Comparison of ENCODE assay signal across 10 mouse cellular contexts in the genomic region with DNA sequence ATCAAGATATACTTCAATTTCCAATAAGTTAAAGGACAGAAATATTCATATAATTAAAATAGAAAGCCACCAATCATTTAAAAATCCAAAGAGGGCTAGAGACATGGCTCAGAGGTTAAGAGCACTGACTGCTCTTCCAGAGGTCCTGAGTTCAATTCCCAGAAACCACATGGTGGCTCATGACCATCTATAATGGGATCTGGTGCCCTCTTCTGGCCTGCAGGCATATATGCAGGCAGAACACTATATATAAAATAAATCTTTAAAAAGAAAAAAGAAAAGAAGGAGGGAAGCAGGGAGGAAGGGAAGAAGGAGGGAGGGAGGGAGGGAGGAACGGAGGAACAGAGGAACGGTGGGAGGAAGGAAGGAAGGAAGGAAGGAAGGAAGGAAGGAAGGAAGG. TPM values are rescaled to one million over a fixed set of nuclear protein-coding genes. Genes with fewer than 3 reads are reported as not detected.
DNase-seq lines count a peak whose midpoint lies in the region; ATAC-seq and TF ChIP-seq lines count a peak whose summit lies in the region.
"Not testable (repeated sequence)": the region's sequence is repeated elsewhere in the genome, so short reads cannot be mapped to it uniquely, and the experiment has no call there.
"Had no signal": no experiment of that assay in that cellular context is flagged by ENCODE, and none has a peak within 500 bp of the region (broad histone marks: within the 10 kb centered on the region; RNA-seq: fewer than 3 reads in every experiment).

No protein-coding gene starts in this region.

- TF ChIP-seq EP300 in heart, postnatal 0 days (IDR thresholded peaks at IDR 0.05; ENCODE audit: low read depth): not testable (repeated sequence)

- 40% methylated on average over 2 of the region's 2 CpGs for WGBS in heart, postnatal 0 days
- 34% methylated on average over 2 of the region's 2 CpGs for WGBS in kidney, postnatal 0 days
- 70% methylated on average over 2 of the region's 2 CpGs for WGBS in limb, embryonic 11.5 days
- whole genome bisulfite sequencing in lung, embryonic 14.5 days: 51% methylated on average over 2 of the region's 2 CpGs

- ATAC-seq in heart, postnatal 0 days (ENCODE audit: insufficient read depth, low read depth); kidney, postnatal 0 days (replicated peaks; ENCODE audit: low FRiP score, low read depth); limb, embryonic 11.5 days (ENCODE audit: insufficient number of reproducible peaks, low FRiP score, low TSS enrichment, low read depth); lung, embryonic 14.5 days (ENCODE audit: insufficient read depth): not testable (repeated sequence)

- not testable (repeated sequence) for H3K9me3 ChIP-seq in heart, postnatal 0 days (replicated peaks; ENCODE audit: control insufficient read depth, low read length); kidney, postnatal 0 days (replicated peaks; ENCODE audit: low read length); limb, embryonic 11.5 days (ENCODE audit: control insufficient read depth, low read length); lung, embryonic 14.5 days (ENCODE audit: low read depth, low read length)

- H3K36me3 ChIP-seq in heart, postnatal 0 days (replicated peaks; ENCODE audit: control insufficient read depth, insufficient read depth, low read length); kidney, postnatal 0 days (ENCODE audit: insufficient read depth, low read length); limb, embryonic 11.5 days (ENCODE audit: control insufficient read depth, insufficient read depth, low read length); lung, embryonic 14.5 days (ENCODE audit: insufficient read depth): not testable (repeated sequence)

- TF ChIP-seq CTCF in bone marrow macrophage, adult 2 months (IDR thresholded peaks at IDR 0.05; ENCODE audit: low read depth, low read length): peak; percentile 31; the same call in 1 of the 2 replicates
- peak; percentile 33 for TF ChIP-seq CTCF in heart, postnatal 0 days (IDR thresholded peaks at IDR 0.05; ENCODE audit: low read depth)
- TF ChIP-seq CTCF in kidney, postnatal 0 days (IDR thresholded peaks at IDR 0.05; ENCODE audit: low read depth): peak; percentile 53
- peak; percentile 49 for TF ChIP-seq CTCF in lung, embryonic 14.5 days (IDR thresholded peaks at IDR 0.05; ENCODE audit: low read depth)

- DNase-seq in B cell, adult 2 months: peak; percentile 13 to 16
- peak; percentile 22 for DNase-seq in NIH3T3 (ENCODE audit: low read depth)
- not testable (repeated sequence) for DNase-seq in heart, postnatal 0 days (ENCODE audit: low spot score); kidney, postnatal 0 days (ENCODE audit: low spot score); lung, embryonic 14.5 days
- DNase-seq in limb, embryonic 11.5 days (ENCODE audit: low spot score): peak; percentile 20
- DNase-seq in naive thymus-derived CD4-positive, alpha-beta T cell, adult 2 months (ENCODE audit: low read depth): peak; percentile 14

- TF ChIP-seq POLR2A in bone marrow macrophage, adult 2 months (IDR thresholded peaks at IDR 0.05; ENCODE audit: borderline replicate concordance, low read depth, low read length): not testable (repeated sequence)

- not testable (repeated sequence) for H3K9ac ChIP-seq in heart, postnatal 0 days (replicated peaks; ENCODE audit: low read depth, low read length); kidney, postnatal 0 days (ENCODE audit: low read depth, low read length); limb, embryonic 11.5 days (ENCODE audit: low read length); lung, embryonic 14.5 days

- not testable (repeated sequence) for H3K27ac ChIP-seq in bone marrow macrophage, adult 2 months (ENCODE audit: insufficient read depth, low read depth, low read length); heart, postnatal 0 days (ENCODE audit: low read depth); kidney, postnatal 0 days; limb, embryonic 11.5 days (replicated peaks; ENCODE audit: low read depth, low read length); lung, embryonic 14.5 days (ENCODE audit: low read depth)

- H3K4me1 ChIP-seq in bone marrow macrophage, adult 2 months (ENCODE audit: control insufficient read depth, insufficient read depth, low read length); heart, postnatal 0 days (ENCODE audit: control insufficient read depth, insufficient read depth); kidney, postnatal 0 days (replicated peaks; ENCODE audit: insufficient read depth, low read length); limb, embryonic 11.5 days (ENCODE audit: control insufficient read depth, insufficient read depth, low read length); lung, embryonic 14.5 days (ENCODE audit: insufficient read depth): not testable (repeated sequence)

- not testable (repeated sequence) for H3K4me3 ChIP-seq in bone marrow macrophage, adult 2 months (ENCODE audit: insufficient read depth, low read length); heart, postnatal 0 days (ENCODE audit: low read depth, low read length); kidney, postnatal 0 days (replicated peaks; ENCODE audit: low read depth, low read length); limb, embryonic 11.5 days (ENCODE audit: low read depth, low read length); lung, embryonic 14.5 days (ENCODE audit: low read depth, low read length)

- H3K4me2 ChIP-seq in heart, postnatal 0 days (ENCODE audit: low read depth, low read length); kidney, postnatal 0 days (ENCODE audit: low read length); limb, embryonic 11.5 days (ENCODE audit: low read depth, severe bottlenecking); lung, embryonic 14.5 days: not testable (repeated sequence)

- not testable (repeated sequence) for H3K27me3 ChIP-seq in heart, postnatal 0 days (ENCODE audit: control insufficient read depth, insufficient read depth, low read length); kidney, postnatal 0 days (ENCODE audit: insufficient read depth, low read length); limb, embryonic 11.5 days (ENCODE audit: control insufficient read depth, insufficient read depth, low read length); lung, embryonic 14.5 days (ENCODE audit: insufficient read depth, low read length)

RNA-seq across cellular contexts. Expression of gene Atp8b4, which starts 42.7 kb away (rescaled TPM):
- polyA plus RNA-seq in bone marrow macrophage, adult 2 months (2012; ENCODE audit: insufficient read depth, insufficient read length, missing spikeins): 30.5 and 31.7 TPM in 2 replicates
- 0.04 TPM in 1 of 2 replicates, not detected in the other for total RNA-seq in heart, postnatal 0 days (2014; rRNA removed; ENCODE audit: low replicate concordance)
- 0.14 and 0.27 TPM in 2 replicates for polyA plus RNA-seq in heart, postnatal 0 days (2015; fragmentation: Nextera tagmentation; extraction: Ambion mirVana)
- 0.12 and 0.18 TPM in 2 replicates for polyA plus RNA-seq in kidney, postnatal 0 days (2015; fragmentation: Nextera tagmentation; extraction: Ambion mirVana)
- 0.07 and 0.34 TPM in 2 replicates for polyA plus RNA-seq in limb, embryonic 11.5 days (2014; fragmentation: Nextera tagmentation; extraction: Ambion mirVana)
- 0.39 and 0.50 TPM in 2 replicates for polyA plus RNA-seq in lung, embryonic 14.5 days (2014; fragmentation: Nextera tagmentation; extraction: Ambion mirVana)
- polyA plus RNA-seq: cortical plate, adult 2 months; erythroblast, embryonic 14.5 days had no signal

Comparison
In these comparisons a context has a peak if more than half of its experiments do, and no peak if none do; other contexts are left out.
1. RNA of gene Atp8b4, which starts 42.7 kb away (polyA plus RNA-seq): 30.5 to 31.7 TPM in bone marrow macrophage, adult 2 months; 0.39 to 0.50 TPM in lung, embryonic 14.5 days, 0.14 to 0.27 TPM in heart, postnatal 0 days, 0.12 to 0.18 TPM in kidney, postnatal 0 days and 0.07 to 0.34 TPM in limb, embryonic 11.5 days; every median in the first group is over 10 times any median in the second.
2. Peak in every context shown above with its lines, with median percentiles within 50 percentile points of each other: CTCF ChIP-seq.